Mouse (Mus musculus): ENCODE results near the gene Rhbdl1. TPM values are rescaled to one million over a fixed set of nuclear protein-coding genes. Genes with fewer than 3 reads are reported as not detected.

Gene Rhbdl1
- polyA plus RNA-seq (2017; shearing (Covaris generic)) = 2.1 TPM

GRCm38 (mm10) chr17:25837076-25837410 lies at the start of gene Rhbdl1:
Rhbdl1 (minus strand) TSS chr17:25837295.

GRCm38 (mm10) chr17:25880196-25880910 lies 43.3 kb upstream of the Rhbdl1 start, which contains the start of gene Wfikkn1:
Wfikkn1 (minus strand) TSS chr17:25880858.

GRCm38 (mm10) chr17:25874721-25875170 lies 37.7 kb upstream of the Rhbdl1 start, which contains the start of gene Mettl26:
Mettl26 (plus strand) TSS chr17:25875074.

GRCm38 (mm10) chr17:25868601-25869191 lies 31.6 kb upstream of the Rhbdl1 start, which contains the start of gene Mcrip2:
Mcrip2 (minus strand) TSS chr17:25868764.

GRCm38 (mm10) chr17:25860832-25861703 lies 24.0 kb upstream of the Rhbdl1 start, which contains the start of gene Wdr90:
Wdr90 (minus strand) TSS chr17:25861501.

GRCm38 (mm10) chr17:25844396-25844901 lies 7.4 kb upstream of the Rhbdl1 start, which contains the start of gene Rhot2:
Rhot2 (minus strand) TSS chr17:25844851.

GRCm38 (mm10) chr17:25841117-25841880 lies 4.2 kb upstream of the Rhbdl1 start, which contains the start of gene Gm20683:
Gm20683 (minus strand) TSS chr17:25841763.

GRCm38 (mm10) chr17:25833291-25833663 lies 3.8 kb downstream of the Rhbdl1 start, which contains the start of gene Stub1:
Stub1 (minus strand) TSS chr17:25833404.

GRCm38 (mm10) chr17:25828712-25829557 lies 8.2 kb downstream of the Rhbdl1 start, which contains the start of gene Jmjd8:
Jmjd8 (plus strand) TSS chr17:25828867.

GRCm38 (mm10) chr17:25823452-25823851 lies 13.6 kb downstream of the Rhbdl1 start, which contains the start of gene Wdr24:
Wdr24 (plus strand) TSS chr17:25823627.

GRCm38 (mm10) chr17:25808789-25809605 lies 28.1 kb downstream of the Rhbdl1 start, which contains the start of gene Fbxl16:
Fbxl16 (plus strand) TSS chr17:25809085.

GRCm38 (mm10) chr17:25796951-25797369 lies 40.1 kb downstream of the Rhbdl1 start, which contains the start of gene Metrn:
Metrn (minus strand) TSS chr17:25797136.

GRCm38 (mm10) chr17:25795609-25796092 lies 41.4 kb downstream of the Rhbdl1 start, which contains the start of gene AC134908.4:
AC134908.4 (minus strand) TSS chr17:25795659.

GRCm38 (mm10) chr17:25792615-25793014 lies 44.5 kb downstream of the Rhbdl1 start, which contains the start of gene Fam173a:
Fam173a (minus strand) TSS chr17:25792901.

GRCm38 (mm10) chr17:25786280-25786679 lies 50.8 kb downstream of the Rhbdl1 start, which contains the start of gene Ccdc78:
Ccdc78 (plus strand) TSS chr17:25786580.

GRCm38 (mm10) chr17:25785281-25785745 lies 51.8 kb downstream of the Rhbdl1 start, which contains the start of gene Haghl:
Haghl (minus strand) TSS chr17:25785673.

